Mouse (Mus musculus): ENCODE data around the gene Srd5a3. TPM values are rescaled to one million over a fixed set of nuclear protein-coding genes. Genes with fewer than 3 reads are reported as not detected.
"Not testable (repeated sequence)": the region's sequence is repeated elsewhere in the genome, so short reads cannot be mapped to it uniquely, and the experiment has no call there.

Srd5a3 gene
- polyA plus RNA-seq (2015; fragmentation: Nextera tagmentation; extraction: Ambion mirVana) = 32.8 and 36.4 TPM in 2 replicates

DNA sequence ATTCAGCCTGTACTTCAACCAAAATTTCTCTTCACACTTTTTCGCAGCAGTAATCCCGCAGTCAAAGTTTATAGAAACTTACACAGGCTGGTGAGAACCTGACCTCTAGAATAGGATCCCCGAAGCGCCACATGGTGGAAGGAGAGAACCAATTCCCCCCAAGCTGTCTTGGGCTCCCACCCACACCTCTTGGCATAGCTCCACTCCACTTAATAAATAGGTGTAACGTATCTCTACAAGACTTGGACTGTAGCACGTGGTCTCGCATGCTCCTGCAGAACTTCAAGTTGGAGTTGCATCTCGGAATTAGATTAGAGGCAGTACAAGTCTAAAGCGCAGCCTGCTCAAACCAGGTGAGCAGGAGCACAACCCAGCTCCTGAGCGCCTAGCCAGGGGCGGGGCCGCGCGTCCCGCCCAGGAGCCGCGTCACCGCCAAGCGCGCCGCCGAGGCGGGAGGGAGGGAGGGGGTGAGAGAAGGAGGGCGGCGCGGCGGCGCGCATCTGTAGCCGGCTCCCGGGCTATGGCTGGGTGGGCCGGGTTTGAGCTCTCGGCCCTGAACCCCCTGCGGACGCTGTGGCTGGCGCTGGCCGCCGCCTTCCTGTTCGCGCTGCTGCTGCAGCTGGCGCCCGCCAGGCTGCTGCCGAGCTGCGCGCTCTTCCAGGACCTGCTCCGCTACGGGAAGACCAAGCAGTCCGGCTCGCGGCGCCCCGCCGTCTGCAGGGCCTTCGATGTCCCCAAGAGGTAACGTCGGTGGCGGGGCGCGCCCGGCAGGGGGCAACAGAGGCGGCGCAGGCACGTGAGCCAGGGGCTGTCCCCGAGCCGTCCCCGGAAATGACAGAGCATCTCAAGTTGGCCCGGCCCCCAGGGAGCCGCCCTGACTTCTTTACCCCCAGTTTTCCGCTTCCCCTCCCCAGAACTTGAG lies at the start of gene Srd5a3:
Srd5a3 (plus strand) TSS at position 464 of the 922 bp plus-strand sequence.
- Histone ChIP-seq H3K4me3 (peak within 1 kb of the TSS; percentile 72), H3K36me3 (no peaks in the 10 kb centered on the region), H3K27ac (peak within 1 kb of the TSS; percentile 99), H3K27me3 (no peaks in the 10 kb centered on the region), H3K4me2 (peak within 1 kb of the TSS; percentile 75), H3K9ac (peak within 1 kb of the TSS; percentile 94), H3K9me3 (no peaks in the 10 kb centered on the region), H3K4me1 (peaks cover 14% of the 10 kb centered on the region)
- ATAC-seq (ENCODE audit: insufficient number of reproducible peaks, insufficient read depth, low FRiP score, low TSS enrichment, low read depth) = peak; percentile 96
- WGBS = under 1% methylated on average over 67 of the region's 69 CpGs

DNA sequence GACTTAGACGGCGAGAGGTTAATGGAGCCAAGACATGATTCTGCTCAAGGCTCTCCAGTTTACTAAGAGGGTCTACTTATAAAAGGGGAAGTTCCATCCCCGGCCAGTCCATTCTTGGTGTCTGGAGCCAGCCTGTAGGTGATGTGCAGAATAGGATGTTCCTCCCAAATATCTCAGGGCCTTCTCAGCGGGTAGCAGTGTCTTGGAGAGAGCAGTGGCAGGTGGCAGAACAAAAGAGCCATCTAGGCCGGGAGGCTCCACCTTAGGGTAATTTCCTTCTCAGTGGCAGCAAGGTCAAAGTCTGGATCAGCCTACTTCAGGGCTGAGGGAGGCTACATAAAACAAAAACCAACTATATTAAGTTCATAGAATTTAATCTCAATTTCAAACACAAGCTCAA lies 36.3 kb upstream of the Srd5a3 start:
- not testable (repeated sequence) for ATAC-seq (ENCODE audit: insufficient number of reproducible peaks, insufficient read depth, low FRiP score, low TSS enrichment, low read depth); H3K27ac ChIP-seq
- WGBS = 80% methylated on average over 5 of the region's 5 CpGs

DNA sequence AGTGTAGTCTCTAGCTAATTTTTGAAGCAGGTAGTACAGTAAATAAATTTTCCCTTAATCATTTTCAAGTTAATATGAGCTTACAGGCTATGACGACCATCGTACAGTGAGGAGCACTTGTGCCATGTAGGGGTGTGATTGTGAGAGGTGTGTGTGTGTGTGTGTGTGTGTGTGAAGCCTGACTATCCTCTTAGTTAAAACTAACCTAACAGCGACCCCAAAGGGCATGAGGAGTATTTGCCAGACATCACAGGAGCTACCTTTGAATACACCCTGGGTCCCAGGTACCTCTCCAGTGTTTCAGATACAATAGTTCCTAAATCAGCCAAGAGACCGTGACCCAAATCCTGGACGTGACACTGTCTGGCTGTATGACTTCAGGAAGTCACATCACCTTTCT lies 32.8 kb upstream of the Srd5a3 start:
- no peak overlapping the region for H3K9ac ChIP-seq
- H3K27me3 ChIP-seq = no peaks in the 10 kb centered on the region
- H3K27ac ChIP-seq = no peak overlapping the region
- H3K4me3 ChIP-seq = no peak overlapping the region
- 72% methylated on average over 5 of the region's 5 CpGs for WGBS
- no peak for ATAC-seq (ENCODE audit: insufficient number of reproducible peaks, insufficient read depth, low FRiP score, low TSS enrichment, low read depth)
- H3K4me1 ChIP-seq = no peaks in the 10 kb centered on the region
- no peaks in the 10 kb centered on the region for H3K36me3 ChIP-seq
- H3K9me3 ChIP-seq = no peaks in the 10 kb centered on the region
- no peak overlapping the region for H3K4me2 ChIP-seq

More for the DNA sequence above, 36.3 kb upstream of the Srd5a3 start:
- not testable (repeated sequence) for H3K4me3 ChIP-seq, H3K27me3 ChIP-seq, H3K4me1 ChIP-seq, H3K36me3 ChIP-seq, H3K9me3 ChIP-seq, H3K9ac ChIP-seq, H3K4me2 ChIP-seq

DNA sequence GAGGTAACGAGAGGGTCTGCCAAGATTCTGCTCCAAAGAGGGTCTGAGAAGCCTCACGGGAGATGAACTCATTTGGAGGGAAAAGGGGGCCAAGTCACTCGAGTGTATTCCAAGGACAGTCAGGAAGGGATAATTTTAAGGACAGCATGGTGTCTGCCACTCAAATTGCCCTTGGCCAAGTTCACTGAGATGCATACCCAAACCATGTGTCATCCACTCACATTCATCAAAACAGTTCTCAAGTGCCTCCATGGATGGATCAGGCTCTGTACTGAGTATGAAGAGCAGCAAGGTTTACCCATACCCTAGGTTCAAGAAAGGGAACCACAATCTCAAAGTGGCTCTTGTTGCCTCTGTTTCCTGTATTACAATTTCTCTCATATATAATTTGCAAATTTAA lies 31.6 kb upstream of the Srd5a3 start:
- no peaks in the 10 kb centered on the region for H3K27me3 ChIP-seq
- no peak for ATAC-seq (ENCODE audit: insufficient number of reproducible peaks, insufficient read depth, low FRiP score, low TSS enrichment, low read depth)
- 76% methylated on average over 3 of the region's 3 CpGs for WGBS
- H3K27ac ChIP-seq = no peak overlapping the region
- H3K9ac ChIP-seq = no peak overlapping the region
- no peaks in the 10 kb centered on the region for H3K36me3 ChIP-seq
- H3K4me2 ChIP-seq = no peak overlapping the region
- H3K4me3 ChIP-seq = no peak overlapping the region
- H3K4me1 ChIP-seq = no peaks in the 10 kb centered on the region
- H3K9me3 ChIP-seq = no peaks in the 10 kb centered on the region

DNA sequence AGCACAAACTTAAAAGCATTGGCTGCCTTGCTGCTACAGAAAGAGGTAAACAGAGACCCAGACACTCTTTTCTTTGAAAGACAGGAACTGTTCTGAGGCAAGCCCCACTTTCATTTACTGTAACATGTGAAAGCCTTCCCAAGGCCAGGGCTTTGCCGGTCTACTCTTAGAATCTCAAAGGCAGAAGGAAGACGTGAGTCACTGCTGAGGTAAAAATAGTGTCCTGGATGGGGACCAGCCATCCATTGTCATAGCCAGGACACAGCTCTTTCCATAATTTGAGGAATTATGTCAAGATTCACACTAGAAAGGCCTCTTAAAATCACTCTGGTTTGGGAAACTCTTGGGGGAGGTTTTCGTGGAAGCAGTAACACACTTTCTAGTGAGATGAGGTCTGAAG lies 28.9 kb upstream of the Srd5a3 start:
- Histone ChIP-seq H3K27me3 (no peaks in the 10 kb centered on the region), H3K4me1 (no peaks in the 10 kb centered on the region), H3K27ac (no peak overlapping the region), H3K9me3 (no peaks in the 10 kb centered on the region), H3K4me2 (no peak overlapping the region), H3K4me3 (no peak overlapping the region), H3K36me3 (no peaks in the 10 kb centered on the region), H3K9ac (no peak overlapping the region)
- no peak for ATAC-seq (ENCODE audit: insufficient number of reproducible peaks, insufficient read depth, low FRiP score, low TSS enrichment, low read depth)
- WGBS = 89% methylated on average over 3 of the region's 3 CpGs

DNA sequence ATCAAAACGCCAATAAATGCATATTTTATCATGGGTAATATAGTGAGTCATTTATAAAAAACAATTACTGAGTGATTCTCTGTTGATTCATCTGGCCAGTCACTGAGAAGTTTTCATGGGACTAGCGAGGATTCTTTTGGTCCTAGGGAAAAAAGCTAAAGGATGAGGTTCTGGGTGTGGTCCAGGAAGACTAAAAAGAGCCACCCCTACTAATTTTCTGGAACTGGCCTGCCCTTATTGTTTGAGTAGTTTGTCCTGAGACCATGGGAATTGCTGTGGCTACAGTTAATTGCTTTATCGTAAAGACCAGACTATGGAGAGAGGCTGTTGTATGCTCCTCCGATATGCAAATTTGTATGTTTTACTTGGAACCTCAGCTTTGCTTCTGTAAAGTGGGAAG lies 28.1 kb upstream of the Srd5a3 start:
- Histone ChIP-seq H3K4me3 (no peak overlapping the region), H3K9me3 (no peaks in the 10 kb centered on the region), H3K27ac (no peak overlapping the region), H3K27me3 (no peaks in the 10 kb centered on the region), H3K9ac (no peak overlapping the region), H3K36me3 (no peaks in the 10 kb centered on the region), H3K4me1 (no peaks in the 10 kb centered on the region), H3K4me2 (no peak overlapping the region)
- 86% methylated on average over 4 of the region's 4 CpGs for WGBS
- no peak for ATAC-seq (ENCODE audit: insufficient number of reproducible peaks, insufficient read depth, low FRiP score, low TSS enrichment, low read depth)

DNA sequence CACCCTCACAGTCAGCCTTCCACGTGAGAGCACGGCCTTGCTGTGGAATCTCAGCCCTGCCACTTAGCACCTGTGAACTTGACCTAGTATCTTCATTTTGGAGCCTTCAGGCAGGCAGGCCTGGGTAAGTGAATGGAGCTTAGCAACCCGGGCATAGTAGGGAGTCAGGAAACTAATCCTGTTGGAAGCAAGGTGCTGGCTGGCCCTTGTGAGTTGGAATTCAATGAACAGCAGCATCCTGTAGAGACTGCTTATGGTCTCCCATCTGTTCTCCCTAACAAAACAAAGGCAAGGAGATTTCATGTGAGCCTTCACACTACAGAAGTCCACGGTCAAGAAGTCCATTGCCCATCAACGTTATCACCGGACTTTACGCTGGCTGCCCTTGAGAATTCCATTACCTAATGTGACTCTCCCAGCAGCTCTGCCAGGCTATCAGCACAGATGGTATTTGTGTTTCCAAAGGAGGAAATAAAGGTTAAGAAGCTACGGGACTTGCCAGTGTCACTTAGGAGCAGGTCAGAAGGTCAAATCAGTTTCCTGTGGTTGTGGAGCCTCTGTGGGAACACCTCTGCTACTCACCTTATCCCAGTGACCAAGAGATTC lies 24.5 kb upstream of the Srd5a3 start:
- ATAC-seq (ENCODE audit: insufficient number of reproducible peaks, insufficient read depth, low FRiP score, low TSS enrichment, low read depth) = no peak
- Histone ChIP-seq H3K9ac (no peak overlapping the region), H3K9me3 (no peaks in the 10 kb centered on the region), H3K4me2 (no peak overlapping the region), H3K36me3 (no peaks in the 10 kb centered on the region), H3K27me3 (no peaks in the 10 kb centered on the region), H3K27ac (no peak overlapping the region; the same call in 1 of the 2 replicates), H3K4me3 (no peak overlapping the region), H3K4me1 (no peaks in the 10 kb centered on the region)
- 69% methylated on average over 8 of the region's 8 CpGs for WGBS

DNA sequence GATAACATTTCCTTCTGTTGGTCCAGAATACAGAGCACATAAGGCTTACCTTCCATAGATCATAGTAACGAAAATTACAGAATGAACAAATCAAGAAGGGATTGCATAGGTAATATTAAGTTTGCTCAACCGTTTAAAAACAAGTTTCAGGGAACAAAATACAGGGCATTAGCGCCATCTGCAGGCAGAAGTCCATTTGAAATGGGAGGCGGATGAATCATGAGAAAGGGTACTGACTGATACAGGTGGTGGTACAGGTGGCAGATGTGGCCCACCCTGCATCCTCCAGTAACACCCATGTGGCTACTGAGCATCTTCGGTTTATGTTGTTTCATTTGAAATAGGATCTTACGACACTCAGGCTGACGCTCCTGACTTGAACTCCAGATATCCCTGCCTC lies 21.6 kb upstream of the Srd5a3 start:
- H3K4me2 ChIP-seq = no peak overlapping the region
- H3K36me3 ChIP-seq = no peaks in the 10 kb centered on the region
- no peak overlapping the region for H3K4me3 ChIP-seq
- ATAC-seq (ENCODE audit: insufficient number of reproducible peaks, insufficient read depth, low FRiP score, low TSS enrichment, low read depth) = no peak
- no peak overlapping the region for H3K27ac ChIP-seq
- no peak overlapping the region for H3K9ac ChIP-seq
- 32% methylated on average over 7 of the region's 7 CpGs for WGBS
- H3K27me3 ChIP-seq = no peaks in the 10 kb centered on the region
- no peaks in the 10 kb centered on the region for H3K9me3 ChIP-seq
- no peaks in the 10 kb centered on the region for H3K4me1 ChIP-seq

DNA sequence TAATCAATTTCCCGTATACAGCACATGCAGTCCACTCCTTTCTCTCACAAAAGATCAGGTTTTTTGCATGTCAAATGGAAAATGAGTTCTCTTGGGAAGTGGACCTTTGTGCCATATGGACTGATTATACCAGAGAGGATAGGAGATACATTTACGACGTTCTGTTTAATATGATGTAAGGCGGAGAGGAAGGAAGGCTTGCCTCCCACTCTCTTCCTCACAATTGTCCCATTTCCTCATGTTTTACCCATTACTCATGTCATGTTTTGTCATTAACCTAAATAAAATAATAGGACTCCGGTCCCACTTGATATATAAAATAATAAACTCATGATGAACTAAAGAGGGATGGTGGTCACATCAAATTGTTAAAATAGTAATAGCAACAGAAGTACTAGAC lies 19.4 kb upstream of the Srd5a3 start:
- Histone ChIP-seq H3K9me3 (peaks cover 11% of the 10 kb centered on the region; the same call in 1 of the 2 replicates), H3K4me1 (no peaks in the 10 kb centered on the region), H3K4me2 (no peak overlapping the region), H3K36me3 (no peaks in the 10 kb centered on the region), H3K4me3 (no peak overlapping the region), H3K27ac (no peak overlapping the region), H3K9ac (no peak overlapping the region), H3K27me3 (no peaks in the 10 kb centered on the region)
- no peak for ATAC-seq (ENCODE audit: insufficient number of reproducible peaks, insufficient read depth, low FRiP score, low TSS enrichment, low read depth)
- 78% methylated on average over 5 of the region's 5 CpGs for WGBS

DNA sequence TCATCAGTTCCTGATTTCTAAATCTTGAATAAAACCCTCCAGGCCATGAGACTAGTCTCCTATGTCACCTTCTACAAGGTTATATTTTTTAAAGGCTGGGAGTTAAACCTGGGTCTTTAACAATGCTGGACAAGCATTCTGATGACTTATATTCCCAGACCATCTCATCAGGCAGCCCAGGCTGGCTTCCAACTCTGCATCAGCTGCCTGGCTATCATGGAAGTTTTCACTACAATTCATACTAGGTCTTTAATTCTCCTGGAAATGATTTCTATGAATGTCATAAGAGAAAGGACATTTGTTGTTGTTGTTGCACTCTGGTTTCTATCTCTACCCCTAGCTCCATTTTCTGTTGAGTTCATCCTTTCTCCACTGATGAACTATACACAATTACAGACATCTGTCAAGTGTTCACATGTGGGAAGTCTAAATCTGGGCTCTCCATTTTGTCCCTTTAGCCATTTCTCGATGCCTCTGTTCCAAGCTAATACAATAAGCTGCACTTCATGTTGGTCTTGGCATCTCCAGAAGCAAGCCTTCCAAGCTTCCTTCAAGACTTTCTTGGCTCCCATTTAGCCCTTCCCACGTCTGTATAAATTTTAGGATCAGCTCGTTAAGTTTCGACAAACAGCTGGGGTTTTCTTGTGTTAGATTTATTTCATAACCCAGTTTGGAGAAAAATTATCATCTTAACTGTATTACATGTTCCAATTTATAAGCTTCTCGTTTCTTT lies 12.3 kb upstream of the Srd5a3 start:
- WGBS = 78% methylated on average over 5 of the region's 5 CpGs
- H3K27ac ChIP-seq = no peak overlapping the region
- no peak for ATAC-seq (ENCODE audit: insufficient number of reproducible peaks, insufficient read depth, low FRiP score, low TSS enrichment, low read depth)

DNA sequence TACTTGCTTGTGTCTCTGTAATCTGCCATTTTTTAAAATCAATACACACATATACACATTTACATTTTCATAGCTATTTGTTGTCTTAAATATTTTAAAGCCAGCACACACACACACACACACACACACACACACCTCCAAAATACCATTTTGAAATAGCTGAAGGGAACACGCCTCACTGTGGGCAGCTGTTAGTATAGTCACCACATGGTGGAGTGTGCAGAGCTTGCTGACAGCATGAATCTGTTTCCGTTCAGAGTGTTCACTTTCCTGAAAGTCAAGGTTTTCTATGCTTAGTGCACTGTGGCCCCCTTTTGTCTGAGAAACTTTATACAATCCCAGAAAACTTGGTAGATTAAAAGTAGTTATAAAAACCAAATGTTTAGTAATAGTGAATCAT lies 9.8 kb upstream of the Srd5a3 start:
- ATAC-seq (ENCODE audit: insufficient number of reproducible peaks, insufficient read depth, low FRiP score, low TSS enrichment, low read depth) = no peak
- no peaks in the 10 kb centered on the region for H3K4me1 ChIP-seq
- no peak overlapping the region for H3K27ac ChIP-seq
- no peak overlapping the region for H3K4me3 ChIP-seq
- H3K36me3 ChIP-seq = no peaks in the 10 kb centered on the region
- H3K4me2 ChIP-seq = no peak overlapping the region
- no peak overlapping the region for H3K9ac ChIP-seq
- H3K9me3 ChIP-seq = no peaks in the 10 kb centered on the region
- WGBS = 41% methylated on average over 2 of the region's 2 CpGs
- no peaks in the 10 kb centered on the region for H3K27me3 ChIP-seq

More for the DNA sequence above, 12.3 kb upstream of the Srd5a3 start:
- Histone ChIP-seq H3K9ac (no peak overlapping the region), H3K27me3 (no peaks in the 10 kb centered on the region), H3K4me2 (no peak overlapping the region), H3K9me3 (peaks cover 11% of the 10 kb centered on the region; the same call in 1 of the 2 replicates), H3K36me3 (no peaks in the 10 kb centered on the region), H3K4me1 (no peaks in the 10 kb centered on the region), H3K4me3 (no peak overlapping the region)

Measured in embryonic facial prominence, embryonic 13.5 days (tissue).